Mouse (Mus musculus) lung, postnatal 10 days (tissue): ENCODE results near the gene Clrn2.
A peak's percentile ranks its signal among the peaks of the same experiment; 100 is the strongest.

Experiments used
- DNase-seq: peaks from one replicate; pipeline ENCODE4 v3.0.0; 2021

The Clrn2 gene

GRCm38 (mm10) chr5:45454456-45454855 lies 905 bp downstream of the Clrn2 start:
- no peak for DNase-seq

- DNase-seq, result peak; percentile 71
These were observed 19.4 kb downstream of the Clrn2 start for GRCm38 (mm10) chr5:45472880-45473450.

- DNase-seq, result no peak
These were observed 20.0 kb downstream of the Clrn2 start for GRCm38 (mm10) chr5:45473521-45473920.

- DNase-seq, result peak; percentile 83
These were observed 20.7 kb downstream of the Clrn2 start for GRCm38 (mm10) chr5:45474215-45474614.

GRCm38 (mm10) chr5:45474758-45475157 lies 21.2 kb downstream of the Clrn2 start:
- DNase-seq, result no peak

- no peak for DNase-seq
These were observed 22.2 kb downstream of the Clrn2 start for GRCm38 (mm10) chr5:45475771-45476170.

- DNase-seq, result peak; percentile 60
These were observed 22.7 kb downstream of the Clrn2 start for GRCm38 (mm10) chr5:45476288-45476687.

GRCm38 (mm10) chr5:45477601-45478000 lies 24.1 kb downstream of the Clrn2 start:
- no peak for DNase-seq

GRCm38 (mm10) chr5:45480066-45480465 lies 26.5 kb downstream of the Clrn2 start:
- DNase-seq, result no peak

- no peak for DNase-seq
These were observed 27.6 kb downstream of the Clrn2 start for GRCm38 (mm10) chr5:45481125-45481524.

GRCm38 (mm10) chr5:45482607-45483006 lies 29.1 kb downstream of the Clrn2 start:
- DNase-seq, result no peak

GRCm38 (mm10) chr5:45483654-45484053 lies 30.1 kb downstream of the Clrn2 start:
- no peak for DNase-seq

- DNase-seq, result no peak
These were observed 38.2 kb downstream of the Clrn2 start for GRCm38 (mm10) chr5:45491776-45492175.

- DNase-seq, result peak; percentile 99
These were observed 39.9 kb downstream of the Clrn2 start, which contains the start of gene Lap3 for GRCm38 (mm10) chr5:45493191-45494092. Gene Lap3 (plus strand): TSS chr5:45493374.

GRCm38 (mm10) chr5:45494093-45494755 lies 40.7 kb downstream of the Clrn2 start:
- DNase-seq, result peak; percentile 35

- DNase-seq, result no peak
These were observed 42.0 kb downstream of the Clrn2 start for GRCm38 (mm10) chr5:45495429-45495975.

- no peak for DNase-seq
These were observed 42.5 kb downstream of the Clrn2 start for GRCm38 (mm10) chr5:45496042-45496441.

GRCm38 (mm10) chr5:45496479-45496878 lies 42.9 kb downstream of the Clrn2 start:
- DNase-seq, result no peak

GRCm38 (mm10) chr5:45496930-45497550 lies 43.5 kb downstream of the Clrn2 start:
- no peak for DNase-seq

GRCm38 (mm10) chr5:45497564-45497963 lies 44.0 kb downstream of the Clrn2 start:
- no peak for DNase-seq

- DNase-seq, result no peak
These were observed 56.5 kb downstream of the Clrn2 start for GRCm38 (mm10) chr5:45510071-45510470.

- DNase-seq, result no peak
These were observed 59.4 kb downstream of the Clrn2 start for GRCm38 (mm10) chr5:45512908-45513307.

- DNase-seq, result no peak
These were observed 60.0 kb downstream of the Clrn2 start for GRCm38 (mm10) chr5:45513511-45513910.
